Mouse (Mus musculus): ENCODE data around the gene Ncapd3. TPM values are rescaled to one million over a fixed set of nuclear protein-coding genes. Genes with fewer than 3 reads are reported as not detected.

Ncapd3 gene
- total RNA-seq, 4 experiments from 2014 or later: 13.0 to 20.1 (median 16.3) TPM

DNA sequence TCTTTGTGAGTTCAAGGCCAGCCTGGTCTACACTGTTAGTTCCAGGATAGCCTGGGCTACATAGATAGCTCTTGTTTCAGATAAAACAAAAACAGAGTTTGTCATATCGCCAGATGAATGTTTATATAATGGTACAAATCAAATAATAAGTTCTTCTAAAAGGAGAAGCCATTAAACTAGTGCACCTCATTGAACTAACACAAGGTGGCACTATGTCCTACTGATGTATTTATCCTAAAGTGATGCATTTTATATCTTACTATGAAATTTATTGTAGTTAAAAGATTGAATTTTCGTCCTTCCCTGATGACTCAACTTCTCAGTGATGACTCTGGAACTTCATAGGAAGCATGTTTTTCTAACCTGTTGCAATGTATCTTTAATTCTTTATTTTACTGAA lies 19.5 kb downstream of the Ncapd3 start:
- DNase-seq: no peak

DNA sequence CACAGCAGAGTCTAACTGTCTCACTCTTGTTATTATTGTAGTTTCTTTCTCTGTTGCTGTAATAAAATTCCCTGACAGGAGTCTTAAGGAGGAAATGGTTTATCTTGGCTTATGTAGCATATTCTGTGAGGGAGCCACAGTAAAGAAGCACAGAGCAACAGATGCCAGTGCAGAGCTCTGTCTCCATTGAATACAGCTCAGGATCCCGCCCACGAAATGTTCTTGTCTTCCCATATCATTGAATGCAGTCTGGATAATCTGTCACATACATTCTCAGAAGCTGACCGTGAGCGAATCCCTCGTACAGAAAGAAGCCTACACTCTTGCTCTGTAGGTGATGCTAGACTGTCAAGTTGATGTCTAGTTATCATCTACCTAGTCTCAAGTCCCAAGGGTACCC lies 28.4 kb downstream of the Ncapd3 start:
- DNase-seq: no peak

DNA sequence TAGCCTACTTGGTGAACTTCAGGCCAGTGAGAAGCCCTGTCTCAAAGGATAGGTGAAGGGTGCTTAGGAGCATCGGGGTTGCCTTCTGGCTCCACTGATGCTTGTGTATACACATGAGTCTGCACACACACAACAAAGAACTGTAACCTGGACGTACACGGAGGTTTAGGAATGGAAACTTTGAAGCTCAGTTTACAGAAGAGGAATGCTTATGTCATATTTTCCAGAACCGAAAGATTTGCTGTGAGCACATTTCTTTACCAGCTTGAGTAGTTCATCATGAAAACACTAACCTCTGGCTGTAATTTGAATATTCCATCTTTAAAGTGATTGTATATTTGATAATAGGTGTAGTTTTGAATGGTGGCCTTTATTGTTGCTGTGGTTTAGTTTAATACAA lies 40.9 kb downstream of the Ncapd3 start:
- DNase-seq: no peak

DNA sequence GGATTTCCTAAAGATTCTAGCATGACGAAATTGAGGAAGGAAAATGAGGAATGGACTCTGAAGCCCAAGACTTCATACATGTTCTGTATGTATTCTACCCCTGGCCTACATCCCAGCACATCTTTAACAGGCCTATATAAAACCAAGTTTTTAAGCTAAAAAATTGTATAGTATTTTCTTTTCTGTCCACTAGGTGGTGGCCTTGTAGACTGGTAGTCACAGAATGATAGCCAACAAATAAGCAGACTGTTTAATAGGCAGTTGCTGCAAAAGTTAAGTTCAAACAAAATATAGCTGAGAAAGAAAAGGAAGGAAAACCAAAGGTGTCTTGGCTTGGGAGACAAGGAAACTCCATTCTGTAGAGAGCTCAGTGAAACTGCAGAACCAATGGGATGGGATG lies 44.7 kb downstream of the Ncapd3 start:
- DNase-seq: no peak

DNA sequence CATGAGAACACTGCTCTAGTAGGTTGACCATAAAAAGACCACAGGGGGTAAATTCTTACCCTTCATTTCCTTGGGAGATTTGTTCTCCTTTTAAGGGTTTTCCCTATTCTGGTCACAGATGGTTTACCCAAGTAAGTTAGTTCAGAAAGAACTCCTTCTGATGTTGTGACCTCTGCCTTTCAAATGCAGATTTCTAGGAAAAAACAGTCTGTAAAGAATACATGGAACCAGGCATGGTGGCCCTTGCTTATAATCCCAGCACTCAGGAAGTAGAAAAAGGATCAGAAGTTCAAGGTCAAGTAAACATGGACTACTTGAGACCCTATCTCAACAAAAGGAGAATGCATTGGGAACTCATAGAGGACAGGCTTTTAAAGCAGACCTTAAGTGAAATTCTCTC lies 45.8 kb downstream of the Ncapd3 start:
- no peak for DNase-seq

DNA sequence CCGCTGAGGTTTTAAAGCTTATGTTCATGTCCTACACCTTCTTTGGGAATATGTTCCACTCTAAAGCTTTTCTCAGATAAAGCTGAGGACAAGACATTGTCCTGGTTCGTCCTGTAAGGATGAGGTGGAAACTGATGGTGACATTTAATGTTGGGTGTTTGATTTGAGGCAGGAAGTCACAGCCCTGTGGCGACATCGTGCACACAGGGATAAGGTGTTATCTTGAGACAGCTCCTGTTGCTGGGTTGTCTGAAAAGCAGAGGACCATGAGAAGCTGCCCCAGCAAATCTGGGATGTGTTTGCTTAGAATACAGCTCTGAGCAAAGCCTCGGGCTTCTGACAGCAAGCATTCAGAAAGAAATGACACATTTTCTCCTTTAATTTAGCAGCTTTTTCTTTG lies 56.3 kb downstream of the Ncapd3 start:
- DNase-seq: no peak

DNA sequence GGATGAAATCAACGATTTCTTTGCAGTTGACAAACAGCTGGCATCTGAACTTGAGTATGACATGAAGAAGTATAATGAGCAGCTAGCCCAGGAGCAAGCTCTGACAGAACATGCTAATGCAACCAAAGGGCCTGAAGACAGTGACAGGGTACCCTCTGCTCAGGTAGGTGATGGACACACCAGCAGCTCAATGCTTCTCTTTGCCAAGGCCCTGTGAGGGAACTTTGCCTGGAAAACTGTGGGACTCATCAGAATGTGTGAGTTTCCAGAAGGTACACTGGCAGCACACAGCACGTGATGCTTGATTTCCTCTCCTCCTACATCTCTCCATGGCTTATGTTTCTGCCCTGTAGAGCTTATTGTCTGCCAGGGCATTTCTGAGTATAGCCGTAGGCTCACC lies 57.4 kb downstream of the Ncapd3 start:
- DNase-seq: no peak

DNA sequence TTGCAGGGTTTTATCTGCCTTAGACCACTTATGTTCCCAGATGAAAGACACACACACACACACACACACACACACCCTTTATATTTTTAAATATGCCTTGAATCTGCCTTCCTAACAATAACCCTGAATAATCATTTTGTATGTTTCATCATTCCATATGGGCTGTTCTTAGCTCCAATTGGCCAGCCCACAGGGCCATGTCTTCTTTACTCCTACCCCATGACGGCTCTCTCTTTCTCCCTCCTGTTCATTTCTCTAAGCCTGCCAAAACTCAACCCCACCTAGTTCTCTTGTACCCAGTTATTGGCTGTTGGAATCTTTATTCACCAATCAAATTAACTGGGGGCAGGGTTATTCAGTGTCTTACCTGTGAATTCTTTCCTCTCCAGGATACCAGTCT lies 60.2 kb downstream of the Ncapd3 start:
- DNase-seq: no peak

DNA sequence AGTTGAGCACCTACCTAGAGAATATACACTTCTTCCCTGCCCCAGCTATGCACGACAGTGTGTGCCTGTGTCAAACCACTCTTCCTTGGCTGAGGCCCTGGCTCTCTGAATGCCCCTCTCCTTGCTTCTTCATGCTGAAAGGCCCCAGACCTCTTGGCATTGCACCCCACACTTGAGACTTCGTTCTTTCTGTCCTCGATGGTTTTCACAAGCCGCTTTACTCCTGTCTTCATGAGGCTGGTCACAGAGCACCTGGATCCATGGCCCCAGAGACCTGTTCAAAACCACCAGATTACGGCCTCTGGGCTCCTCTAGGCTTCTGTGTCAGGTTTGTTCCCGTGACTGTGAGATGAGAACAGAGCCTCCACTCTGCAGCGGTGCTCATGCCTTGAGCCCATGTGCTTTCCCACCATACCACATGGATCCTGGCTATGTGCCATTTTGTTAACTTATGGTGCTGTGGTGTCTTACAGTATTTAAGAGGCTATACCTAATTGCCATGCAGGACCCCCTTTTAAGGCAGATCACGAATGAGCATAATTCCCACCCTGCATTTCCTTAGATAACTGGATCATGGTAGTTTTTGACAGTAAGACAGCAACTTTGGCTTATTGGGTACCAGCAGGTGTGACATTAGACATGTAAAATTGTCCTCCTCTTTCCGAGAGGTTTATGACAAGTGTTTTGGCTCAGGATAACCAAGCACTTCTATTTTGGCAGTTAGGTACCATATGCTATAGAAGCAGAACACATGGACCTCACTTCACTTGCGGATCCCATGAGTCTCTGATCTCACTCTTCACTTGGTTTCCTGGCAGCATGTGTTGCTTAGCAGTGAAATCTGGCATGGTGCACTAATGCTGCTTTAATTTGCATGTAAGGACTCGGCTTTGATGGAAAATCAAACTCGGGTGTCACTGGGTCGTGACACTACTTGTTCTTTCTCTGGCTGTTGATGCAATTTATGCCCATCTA lies 61.1 kb downstream of the Ncapd3 start:
- DNase-seq: no peak

DNA sequence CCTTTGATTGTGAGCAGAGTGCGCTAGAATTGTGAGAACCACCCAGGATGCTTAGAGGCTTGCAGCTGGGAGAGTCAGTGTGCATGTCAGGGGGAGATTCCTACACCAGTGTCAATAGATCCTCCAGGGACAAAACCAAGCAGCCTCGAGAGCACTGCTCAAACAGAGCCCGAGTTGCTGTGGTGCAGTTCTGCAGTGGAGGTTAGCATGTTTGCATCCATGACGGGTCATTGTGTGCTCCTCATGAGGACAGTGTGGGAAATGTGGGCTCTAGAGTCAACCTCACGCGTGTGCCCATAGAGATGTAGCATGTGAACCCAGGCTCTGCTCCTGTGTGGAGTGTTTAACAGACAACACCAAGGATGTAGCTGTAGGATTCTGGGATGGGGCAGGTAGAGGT lies 62.9 kb downstream of the Ncapd3 start:
- DNase-seq: no peak

DNA sequence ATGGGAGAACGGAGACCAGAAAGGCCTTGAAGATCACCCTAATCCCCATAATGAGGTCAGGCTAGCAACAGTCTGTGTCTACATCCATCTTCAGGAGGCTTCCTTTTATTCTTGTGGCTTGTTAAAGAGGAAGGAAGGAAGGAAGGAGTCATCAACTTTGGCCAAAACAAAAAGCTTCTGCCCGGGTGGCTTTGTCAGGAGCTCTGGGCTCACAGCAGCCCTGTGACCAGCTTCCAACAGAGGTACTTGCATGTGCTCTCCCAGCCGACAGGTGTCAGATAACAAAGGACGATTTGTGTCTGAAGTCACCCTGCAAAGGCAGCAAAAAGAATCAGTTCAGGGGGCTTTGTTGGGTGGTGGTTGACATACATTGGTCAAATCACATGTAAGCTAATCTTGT lies 68.1 kb downstream of the Ncapd3 start:
- DNase-seq: no peak

DNA sequence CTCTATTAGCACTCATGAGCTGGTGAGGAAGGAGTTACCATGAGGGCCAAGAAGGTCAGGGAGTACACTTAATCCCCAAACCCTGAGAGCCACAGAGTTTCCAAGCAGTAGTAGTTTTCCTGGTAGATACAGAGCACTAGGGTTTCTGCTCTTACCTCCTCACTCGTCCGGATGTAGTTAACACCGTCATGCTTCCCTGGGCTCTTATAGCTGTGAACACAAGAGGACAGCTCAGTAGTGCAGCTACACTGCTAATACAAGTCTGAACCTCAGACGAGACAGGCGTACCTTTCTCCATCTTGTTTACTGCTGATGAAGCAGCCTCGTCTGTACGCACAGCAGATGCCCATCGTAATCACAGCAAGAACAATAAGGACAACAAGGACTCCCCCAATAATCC lies 68.6 kb downstream of the Ncapd3 start:
- DNase-seq: no peak

DNA sequence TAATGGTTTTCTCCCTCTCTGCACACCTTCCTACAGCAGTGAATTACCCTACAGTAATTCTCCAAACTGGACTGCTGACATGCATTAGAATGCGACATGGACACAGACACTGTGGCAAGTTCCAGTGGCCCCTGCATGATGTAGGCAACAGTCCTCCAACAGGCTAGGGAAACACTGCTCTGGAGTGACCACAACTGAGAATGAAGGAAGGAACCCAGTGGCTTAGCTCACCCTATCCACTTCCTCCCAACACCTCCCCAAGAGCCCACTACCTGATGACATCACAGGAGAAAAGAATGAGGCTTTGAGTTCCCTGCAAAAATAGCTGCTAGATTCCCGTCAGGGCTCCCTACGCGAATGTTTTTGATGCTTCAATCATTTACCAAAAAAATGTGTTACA lies 69.5 kb downstream of the Ncapd3 start:
- no peak for DNase-seq

DNA sequence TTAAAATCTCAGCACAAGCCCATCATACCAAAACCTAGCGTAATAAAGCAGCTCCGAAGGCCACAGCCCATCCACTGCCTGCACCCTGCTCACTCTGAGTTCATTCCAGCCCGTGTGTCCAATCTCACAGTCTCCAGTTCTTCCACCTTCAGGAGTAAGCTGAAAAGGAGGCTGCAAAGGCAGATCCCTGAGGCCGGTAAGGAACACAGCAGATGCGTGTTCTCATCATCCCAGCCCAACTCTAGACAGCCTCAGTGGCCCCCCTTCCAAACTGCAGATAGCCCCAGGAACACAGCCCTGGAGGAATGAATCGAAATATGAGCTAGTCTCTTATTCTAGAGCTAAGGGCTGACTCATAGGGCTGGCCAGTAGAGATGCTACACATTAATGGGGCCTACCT lies 71.5 kb downstream of the Ncapd3 start:
- DNase-seq: no peak

DNA sequence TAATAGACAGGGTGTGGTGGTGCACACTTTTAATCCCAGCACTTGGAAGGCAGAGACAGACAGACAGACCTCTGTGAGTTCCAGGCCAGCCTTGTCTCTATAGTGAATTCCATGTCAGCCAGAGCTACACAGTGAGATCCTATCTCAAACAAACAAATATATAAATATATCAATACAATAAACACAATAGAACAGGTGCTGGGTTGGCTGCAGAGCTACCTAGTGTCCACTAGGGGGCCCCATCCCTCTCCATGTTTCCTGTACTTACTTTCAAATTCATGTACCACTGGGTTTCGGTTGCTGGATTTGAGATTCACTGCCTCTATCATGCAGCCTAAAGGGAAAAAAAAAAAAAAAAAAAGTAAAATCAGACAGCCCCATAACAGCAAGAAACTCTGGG lies 76.1 kb downstream of the Ncapd3 start:
- DNase-seq: no peak

DNA sequence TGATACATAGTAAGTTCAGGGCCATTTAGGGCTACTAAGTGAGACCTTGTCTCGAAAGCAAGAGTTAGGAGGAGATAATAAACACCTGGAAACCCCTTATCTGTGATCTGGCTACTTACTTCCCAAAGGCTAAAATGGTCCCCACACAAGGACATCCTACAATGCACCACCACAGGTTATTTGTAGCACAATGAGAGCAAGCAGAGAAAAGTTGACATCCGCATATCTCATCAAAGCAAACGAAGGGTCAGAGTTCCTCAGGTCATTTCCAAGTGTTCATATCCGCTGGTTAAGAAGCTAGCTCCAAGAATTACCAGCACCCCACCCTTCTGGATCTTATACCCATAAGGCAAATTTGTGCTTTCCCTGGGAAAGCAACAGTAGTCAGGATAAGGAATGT lies 78.5 kb downstream of the Ncapd3 start:
- DNase-seq: no peak

DNA sequence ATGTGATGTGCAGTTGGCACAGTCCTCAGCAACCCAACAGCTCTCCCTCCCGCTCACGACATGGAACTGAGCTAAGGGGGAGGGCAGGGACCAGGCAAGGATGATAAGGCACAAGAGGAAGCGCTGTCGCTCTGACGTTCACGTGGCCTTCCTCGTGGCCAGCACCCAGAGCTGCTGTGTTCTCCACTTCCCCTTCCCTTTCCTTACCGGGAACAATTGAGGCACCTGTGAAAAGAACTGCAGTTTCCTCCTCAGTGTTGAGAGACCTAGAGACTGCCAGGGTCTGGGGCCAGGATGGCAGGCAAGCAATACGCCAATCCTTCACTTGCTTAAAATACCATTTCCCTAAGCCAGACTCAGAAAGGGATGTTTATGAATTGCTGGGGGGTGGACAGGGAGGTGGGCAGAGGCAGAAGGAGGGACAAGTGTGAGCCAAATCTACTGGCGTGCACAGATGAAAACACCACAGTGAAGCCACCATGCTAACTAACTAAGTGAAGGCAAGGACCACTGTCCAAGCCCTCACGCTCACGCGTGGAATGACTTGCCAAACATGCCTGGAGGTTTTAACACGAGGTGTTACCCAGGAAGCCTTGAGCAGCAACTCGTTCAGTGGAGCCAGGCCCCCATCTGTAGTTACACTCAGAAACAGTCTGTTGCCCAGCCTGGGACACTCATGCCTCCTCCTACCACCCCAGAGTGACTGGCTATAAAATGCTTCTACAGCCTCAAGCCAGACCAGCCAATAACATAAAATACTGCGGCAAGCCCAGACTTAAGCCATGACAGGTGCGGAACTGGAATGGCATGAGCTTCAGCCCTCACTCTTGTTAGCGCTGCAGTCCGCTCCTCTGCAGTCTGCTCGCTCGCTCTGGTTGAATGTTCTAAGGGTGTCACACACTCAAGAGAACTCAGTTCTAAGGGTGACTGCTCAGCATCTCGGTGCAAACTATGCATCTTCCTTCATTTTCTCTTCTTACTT lies 79.8 kb downstream of the Ncapd3 start:
- DNase-seq: peak; percentile 75

DNA sequence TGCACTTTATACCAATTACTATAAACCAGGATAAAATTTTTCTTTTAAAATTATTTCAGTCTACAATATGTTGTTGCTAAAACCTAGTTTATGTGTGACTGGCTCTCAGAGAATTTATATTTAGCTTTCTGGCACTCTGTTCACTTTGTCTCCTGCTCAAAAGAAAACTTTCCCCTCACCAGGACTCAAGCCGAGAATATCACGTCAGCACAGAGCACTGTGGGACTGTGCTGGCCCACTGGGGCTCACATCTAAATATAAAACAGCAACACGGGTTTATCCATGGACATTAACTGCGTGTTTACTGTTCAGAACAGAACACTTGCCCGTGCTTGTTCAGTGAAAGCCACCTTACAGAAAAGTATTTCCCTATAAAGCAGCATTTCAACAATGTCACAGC lies 80.7 kb downstream of the Ncapd3 start:
- DNase-seq: no peak

DNA sequence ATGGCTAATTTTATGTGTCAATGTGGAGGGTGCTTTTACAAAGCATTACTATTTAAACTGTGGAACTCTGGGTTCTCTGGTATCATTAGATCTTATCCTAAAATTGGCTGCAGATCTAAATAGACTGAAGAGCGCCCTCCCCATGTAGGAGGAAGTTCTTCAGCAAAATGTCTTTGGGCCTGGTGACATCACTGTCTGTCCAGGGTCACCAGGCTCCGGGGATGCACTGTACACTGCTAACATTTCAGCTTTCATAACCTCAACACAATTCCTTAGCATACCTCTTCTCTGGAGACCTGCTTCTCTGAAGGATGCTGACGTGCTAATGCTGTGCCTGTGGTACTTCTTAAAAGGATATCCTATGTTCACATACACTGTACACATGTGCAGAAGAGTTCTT lies 81.8 kb downstream of the Ncapd3 start:
- DNase-seq: no peak

DNA sequence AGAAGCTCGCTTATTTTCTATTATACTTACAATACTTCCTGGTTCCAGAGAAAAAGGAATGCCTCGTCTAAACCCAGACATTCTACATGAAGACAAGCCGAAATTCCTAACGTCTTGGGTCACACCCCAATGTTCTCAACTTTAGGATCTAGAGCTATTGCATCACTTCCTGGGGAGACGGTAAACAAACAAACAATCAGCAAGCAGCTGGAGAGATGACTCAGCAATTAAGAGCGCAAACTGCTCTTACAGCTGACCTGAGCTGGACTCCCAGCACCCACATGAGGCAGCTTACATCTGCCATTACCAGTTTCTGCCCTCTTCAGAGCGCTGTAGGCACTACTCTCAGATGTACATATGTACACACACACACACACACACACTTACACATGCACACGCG lies 91.3 kb downstream of the Ncapd3 start:
- no peak for DNase-seq

DNA sequence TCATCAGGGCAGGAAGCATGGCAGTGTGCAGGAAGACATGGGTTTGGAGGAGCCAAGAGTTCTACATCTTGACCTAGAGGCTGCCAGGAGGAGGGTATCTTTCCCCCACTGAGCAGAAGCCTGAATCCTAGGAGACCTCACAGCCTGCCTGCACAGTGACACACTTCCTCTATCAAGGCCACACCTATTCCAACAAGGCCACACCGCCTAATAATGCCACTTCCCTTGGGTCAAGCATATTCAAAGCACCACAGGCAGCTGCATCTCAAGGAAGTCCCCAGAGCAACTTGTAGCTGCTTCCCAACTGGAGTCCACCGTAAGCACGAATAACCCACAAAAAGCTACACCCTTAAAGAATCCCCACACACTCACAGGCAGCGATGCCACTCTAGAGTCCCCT lies 92.1 kb downstream of the Ncapd3 start:
- DNase-seq: no peak

DNA sequence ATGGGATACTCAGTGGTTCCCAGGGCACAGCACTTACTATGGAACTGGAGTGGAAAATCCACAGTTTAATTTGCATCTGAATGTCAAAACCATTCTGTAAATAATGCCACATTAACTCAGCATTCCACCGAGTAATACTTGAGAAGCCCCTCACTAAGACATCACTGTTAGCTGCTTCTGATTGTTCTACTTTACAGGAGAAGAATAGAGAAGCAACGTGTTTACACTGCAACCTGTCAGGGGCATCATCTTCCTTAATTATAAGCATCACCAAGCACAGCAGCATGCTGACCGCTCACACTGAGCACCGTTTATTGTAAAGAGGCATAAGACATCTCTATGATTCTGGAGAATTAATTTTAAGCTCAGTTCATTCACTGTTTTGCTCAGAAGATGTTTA lies 93.0 kb downstream of the Ncapd3 start:
- DNase-seq: no peak

DNA sequence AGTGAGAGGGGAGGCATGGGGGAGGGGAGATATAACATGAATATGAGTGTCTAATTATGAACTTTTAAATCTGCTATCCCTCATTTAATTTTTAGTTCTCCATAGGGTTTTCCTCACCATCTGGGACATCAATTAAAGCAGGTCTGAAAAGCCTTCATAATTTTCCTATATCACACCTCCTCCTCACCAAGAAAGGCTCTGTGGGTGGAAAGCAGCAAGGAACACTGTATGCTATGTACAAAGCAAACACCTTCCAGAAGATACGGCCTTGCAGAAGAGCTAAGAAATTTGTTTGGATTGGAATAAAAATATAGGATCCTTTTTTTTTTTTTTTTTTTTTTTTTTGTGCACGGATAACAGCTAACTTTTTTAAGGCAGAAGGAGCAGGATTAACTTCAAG lies 94.0 kb downstream of the Ncapd3 start:
- DNase-seq: no peak

All from adrenal gland, adult 8-10 months (tissue).